Mouse (Mus musculus): ENCODE results near the gene Mdc1. TPM values are rescaled to one million over a fixed set of nuclear protein-coding genes. Genes with fewer than 3 reads are reported as not detected.

The Mdc1 gene
- polyA plus RNA-seq, 2 experiments from 2014 or later, result 10.9 to 13.2 TPM

DNA sequence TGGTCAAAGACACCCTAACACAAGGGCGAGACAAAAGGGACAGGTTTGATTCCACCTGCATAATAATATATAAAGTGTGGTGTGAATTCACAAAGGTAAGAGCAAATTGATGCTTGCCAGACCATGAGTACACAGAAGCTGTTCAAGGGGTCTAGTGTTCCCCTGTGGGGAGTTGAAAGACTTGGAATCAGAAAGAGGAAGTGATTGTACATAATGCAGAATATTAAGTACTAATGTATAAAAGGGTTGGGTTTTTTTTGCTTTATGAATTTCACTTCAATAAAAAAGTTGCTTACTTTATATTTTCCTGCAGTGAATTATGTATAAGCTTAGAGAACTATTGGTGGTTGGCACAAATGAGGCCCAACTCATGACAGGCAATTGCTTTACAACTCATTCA lies 18.1 kb downstream of the Mdc1 start:
- no peak for ATAC-seq

DNA sequence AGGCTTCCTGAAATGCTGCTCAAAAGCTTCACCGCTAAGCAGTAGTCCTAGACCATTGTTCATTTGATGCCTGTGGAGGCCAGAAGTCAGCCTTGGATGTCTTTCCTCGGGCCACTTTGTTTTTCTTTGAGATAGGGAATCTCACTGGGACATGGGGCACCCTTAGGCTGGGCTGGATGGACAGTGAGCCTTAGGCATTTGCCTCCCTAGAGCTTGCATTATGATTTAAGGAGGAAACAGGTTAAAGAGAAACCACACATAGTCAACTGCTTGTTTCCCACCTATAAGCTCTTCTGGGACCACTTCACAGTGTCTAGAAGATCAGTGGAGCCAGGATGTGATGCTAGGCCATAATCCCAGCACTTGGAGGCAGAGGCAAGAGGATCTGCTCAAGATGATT lies 18.5 kb downstream of the Mdc1 start:
- no peak for ATAC-seq

DNA sequence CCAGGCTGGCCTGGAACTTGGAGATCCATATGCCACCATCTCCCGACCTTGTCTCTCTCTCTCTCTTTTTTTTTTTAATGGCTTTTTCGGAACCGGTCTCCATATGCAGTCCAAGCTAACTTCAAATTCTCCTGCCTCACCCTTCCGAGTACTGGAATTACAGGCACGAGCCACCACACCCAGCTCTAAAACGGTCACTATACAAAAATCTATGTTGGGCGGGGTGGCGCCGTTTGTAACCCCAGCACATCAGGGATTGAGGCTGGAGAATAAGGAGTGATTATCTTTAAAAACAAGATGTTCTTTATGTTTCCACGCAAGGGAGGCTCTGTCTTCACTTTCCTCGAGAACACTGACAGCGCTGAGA lies 19.5 kb downstream of the Mdc1 start:
- ATAC-seq, result no peak

DNA sequence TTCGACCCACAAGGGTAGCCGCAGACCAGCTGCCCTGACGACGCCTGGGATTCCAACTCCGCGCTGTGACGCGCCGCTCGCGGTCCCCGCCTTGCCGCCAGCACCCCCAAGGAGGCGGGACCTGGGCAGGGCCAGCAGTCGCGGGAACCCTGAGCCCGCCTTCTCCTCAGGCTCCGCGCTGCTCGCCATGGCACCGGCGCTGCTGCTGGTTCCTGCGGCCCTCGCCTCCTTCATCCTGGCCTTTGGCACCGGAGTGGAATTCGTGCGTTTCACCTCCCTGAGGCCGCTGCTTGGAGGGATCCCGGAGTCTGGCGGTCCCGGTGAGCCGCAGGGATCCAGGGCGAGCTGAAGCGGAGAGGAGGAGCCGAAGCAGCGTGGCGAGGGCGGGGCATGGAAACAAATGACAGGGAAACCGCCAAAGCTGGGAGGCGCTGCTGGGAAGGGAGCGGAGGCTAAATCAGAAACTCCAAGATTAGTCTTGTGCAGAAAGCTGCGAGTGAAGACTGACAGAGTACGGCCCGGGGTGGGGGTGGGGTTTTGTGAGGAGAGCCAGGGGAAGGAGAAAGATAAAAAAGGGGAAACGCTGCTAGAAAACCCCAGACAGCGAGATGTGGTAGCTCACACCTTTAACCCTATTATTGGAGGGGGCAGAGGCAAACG lies 20.0 kb downstream of the Mdc1 start, which contains the start of gene Nrm:
Gene Nrm, plus strand, starts transcription at position 121 of the 660 bp plus-strand sequence.
- peak; percentile 92 for ATAC-seq

DNA sequence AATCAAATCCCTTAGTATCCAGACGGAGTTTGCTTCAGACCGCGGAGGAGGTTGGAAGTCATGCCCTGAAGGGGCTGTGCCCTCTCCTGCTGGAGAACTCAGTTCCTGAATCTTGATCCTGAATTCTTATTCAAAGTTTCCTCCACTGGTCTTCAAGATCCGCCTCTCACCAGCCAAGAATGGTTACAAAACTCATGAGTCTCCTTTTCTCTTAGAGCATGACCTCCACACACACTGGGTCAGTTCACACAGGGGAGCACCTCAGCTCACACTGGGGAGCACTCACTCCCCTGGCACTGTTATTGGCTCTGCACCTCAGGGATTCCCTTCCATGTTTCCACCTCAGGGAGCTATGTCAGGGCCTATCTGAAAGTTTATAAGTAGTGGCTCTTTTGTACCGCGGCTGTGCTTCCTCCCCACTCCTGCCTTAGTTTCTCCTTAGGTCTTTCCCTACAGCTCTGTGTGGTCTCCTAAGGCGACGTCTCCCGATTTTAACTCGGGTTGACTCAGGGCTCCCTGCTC lies 23.6 kb downstream of the Mdc1 start:
- ATAC-seq, result no peak

DNA sequence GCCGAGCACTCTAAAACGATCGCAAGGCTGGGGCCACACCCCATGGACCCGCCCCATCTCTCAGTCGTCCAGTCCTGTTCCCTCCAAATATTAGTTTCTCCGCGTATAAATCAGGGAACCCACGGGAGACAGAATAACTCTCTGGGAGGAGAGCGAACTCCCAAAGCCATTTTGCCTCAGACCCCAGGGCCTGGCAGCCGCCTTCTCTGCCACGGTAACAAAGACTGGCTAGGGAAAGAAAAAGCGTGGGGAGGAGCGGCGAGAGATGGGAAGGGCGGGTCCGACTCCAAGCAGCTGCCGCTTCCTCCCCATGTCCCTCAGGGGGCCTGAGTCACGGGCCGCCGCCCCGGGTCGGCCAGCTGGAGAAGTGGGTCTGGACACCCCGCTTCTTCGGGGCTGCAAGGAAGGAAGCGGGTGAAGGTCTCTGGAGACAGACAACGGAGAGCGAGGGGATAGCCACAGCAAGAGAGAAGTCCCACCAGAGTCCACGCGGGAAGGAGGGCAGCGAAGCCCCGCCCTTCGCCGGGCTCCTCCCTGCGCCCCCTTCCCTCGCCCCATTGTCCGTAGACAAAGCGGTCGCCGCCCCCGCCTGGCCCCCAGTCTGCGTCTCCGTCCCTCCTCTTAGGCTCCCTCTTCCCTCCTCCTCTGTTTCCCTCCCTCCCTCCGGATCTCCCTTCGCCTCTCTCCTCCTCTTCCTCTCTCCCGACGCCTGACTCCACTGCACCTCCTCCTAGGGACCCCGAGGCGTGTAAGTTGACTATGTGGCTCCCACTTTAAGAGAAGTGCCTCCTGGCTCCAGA lies 24.4 kb downstream of the Mdc1 start, which contains the start of gene Ppp1r18:
Gene Ppp1r18, plus strand, starts transcription at position 113 of the 800 bp plus-strand sequence.
- ATAC-seq, result no peak

DNA sequence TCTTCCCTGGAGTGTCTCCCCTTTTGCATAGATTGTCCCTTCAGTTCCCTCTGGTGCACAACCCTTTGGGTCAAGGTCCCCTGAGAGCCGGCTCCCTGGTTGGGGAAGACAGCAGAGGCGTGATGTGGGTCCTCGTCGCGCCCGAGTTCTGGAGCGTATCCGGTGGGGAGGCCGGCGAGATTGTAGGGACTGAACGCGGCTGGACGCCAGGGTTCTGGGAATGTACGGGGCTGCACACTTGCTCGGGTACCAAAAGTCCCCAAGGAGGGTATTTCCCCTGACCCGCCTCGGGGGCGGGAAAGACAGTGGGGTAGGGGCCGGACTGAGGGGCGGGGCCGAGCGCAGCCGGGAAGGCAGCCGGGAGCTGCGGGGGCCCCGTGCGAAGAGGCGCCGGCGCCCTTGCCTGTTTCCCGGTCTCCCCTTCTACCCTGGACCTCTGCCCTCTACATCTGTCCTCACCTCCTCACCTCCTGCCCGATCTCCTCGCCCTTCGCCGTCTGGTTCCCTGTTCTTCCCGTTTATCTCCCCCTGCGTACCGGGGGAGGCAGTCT lies 25.0 kb downstream of the Mdc1 start:
- ATAC-seq, result no peak

DNA sequence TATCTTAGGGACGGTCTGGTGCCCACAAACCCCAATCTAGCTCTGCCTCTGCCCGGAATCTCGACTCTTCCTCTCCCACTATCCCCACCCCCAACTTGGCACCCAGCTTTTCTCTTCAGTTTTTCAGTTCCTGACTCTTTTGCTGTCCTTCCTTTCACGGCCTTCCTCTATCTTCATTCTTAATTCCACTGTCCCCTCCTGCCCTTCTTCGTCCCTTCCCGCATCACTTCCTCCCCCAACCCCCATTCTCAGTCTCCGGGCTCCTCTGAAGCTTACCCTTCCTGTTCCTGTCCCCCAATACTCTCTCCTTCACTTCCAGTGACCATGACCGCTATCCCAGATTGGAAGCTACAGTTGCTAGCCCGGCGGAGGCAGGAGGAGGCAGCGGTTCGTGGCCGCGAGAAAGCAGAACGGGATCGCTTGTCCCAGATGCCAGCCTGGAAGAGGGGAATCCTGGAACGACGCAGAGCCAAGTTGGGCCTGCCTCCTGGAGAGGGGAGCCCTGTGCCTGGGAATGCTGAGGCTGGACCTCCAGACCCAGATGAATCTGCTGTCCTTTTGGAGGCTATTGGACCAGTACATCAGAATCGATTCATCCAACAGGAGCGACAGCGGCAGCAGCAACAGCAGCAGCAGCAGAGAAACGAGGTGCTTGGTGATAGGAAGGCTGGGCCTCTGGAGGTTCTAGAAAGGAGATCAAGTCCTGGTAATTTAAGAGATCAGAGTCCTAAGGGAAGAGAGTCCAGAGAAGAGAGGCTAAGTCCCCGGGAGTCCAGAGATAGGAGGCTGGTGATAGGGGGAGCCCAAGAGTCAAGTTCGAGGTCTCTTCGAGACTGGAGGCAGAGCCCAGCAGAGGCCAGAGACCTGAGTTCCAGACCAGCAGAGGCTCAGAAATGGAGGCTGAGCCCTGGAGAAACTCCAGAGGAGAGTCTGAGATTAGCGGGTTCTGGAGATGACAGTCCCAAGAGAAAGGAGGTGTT lies 25.9 kb downstream of the Mdc1 start:
- no peak for ATAC-seq

DNA sequence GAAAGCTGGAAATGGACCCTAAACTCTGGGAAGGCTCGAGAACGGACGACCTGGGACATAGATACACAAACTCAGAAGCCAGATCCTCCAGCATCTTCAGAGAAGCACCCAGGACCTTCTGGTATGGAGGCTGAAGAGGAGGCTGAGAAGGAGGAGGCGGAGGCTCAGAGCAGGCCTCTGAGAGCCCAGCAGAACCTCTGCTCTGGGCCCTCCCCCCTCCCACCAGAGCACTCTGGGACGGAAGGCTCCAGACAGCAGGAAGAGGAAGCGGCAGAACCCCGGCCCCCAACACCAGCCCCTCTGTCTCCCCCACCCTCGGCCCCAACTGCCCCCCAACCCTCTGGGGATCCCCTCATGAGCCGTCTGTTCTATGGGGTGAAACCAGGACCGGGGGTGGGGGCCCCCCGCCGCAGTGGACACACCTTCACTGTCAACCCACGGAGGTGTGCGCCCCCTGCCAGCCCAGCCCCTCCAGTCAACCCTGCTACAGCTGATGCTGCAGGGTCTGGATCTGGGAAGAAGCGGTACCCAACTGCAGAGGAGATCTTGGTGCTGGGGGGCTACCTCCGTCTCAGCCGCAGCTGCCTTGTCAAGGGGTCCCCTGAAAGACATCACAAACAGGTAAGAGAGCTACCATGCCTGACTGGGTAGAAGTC lies 27.0 kb downstream of the Mdc1 start:
- ATAC-seq, result peak; percentile 49

DNA sequence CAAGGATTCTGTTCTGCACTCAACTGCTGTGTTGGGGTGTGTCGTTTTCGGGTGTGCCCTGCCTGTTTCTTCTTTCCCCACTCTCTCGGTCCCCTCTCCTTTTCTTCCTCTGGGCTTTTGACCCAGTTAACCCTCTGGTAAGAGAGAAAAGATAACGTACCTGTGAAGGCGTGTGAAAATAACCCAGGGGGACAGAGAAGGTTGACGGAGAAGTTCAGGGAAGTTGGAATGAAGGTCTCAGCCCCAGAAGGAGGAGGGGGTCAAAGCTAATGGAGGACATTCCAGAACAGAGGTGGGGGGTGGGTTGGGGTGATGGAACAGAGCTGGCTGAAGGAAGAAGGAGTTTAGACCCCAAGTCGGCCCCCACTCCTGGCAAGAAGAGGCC lies 27.6 kb downstream of the Mdc1 start:
- no peak for ATAC-seq

DNA sequence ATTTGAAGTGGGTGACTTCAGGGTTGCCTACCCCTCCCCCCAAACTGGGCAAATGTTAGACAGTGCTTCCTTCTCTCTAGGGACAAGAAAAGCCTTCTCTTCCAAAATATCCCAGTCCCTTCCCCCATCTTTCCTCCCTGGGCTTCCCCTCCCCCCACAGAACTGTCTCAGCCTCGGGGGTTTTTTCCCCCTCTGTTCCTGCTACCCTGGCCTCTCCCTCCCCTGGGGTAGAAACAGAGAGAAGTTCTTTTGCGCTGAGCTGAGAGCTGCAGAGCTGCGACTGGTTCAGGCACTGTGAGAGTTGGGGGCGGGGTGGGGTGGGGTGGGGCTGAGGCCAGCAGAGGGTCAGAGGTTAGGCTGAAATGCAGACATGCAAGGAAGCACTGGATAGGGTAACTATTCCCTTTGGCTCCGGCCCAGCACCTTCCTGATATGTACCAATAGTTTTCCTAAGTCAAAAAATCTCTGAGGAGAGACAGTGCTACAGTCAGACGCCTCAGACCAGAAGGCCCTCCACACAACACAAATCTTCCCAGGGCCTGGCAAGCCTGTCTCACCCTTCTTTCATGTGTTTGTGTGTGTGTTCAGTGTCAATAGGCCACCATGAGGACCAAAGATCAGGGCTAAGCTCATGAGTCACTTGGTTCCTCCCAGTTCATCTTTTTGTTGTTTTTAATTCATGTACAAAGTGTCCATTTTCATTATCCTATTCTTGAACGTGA lies 28.2 kb downstream of the Mdc1 start:
- no peak for ATAC-seq

DNA sequence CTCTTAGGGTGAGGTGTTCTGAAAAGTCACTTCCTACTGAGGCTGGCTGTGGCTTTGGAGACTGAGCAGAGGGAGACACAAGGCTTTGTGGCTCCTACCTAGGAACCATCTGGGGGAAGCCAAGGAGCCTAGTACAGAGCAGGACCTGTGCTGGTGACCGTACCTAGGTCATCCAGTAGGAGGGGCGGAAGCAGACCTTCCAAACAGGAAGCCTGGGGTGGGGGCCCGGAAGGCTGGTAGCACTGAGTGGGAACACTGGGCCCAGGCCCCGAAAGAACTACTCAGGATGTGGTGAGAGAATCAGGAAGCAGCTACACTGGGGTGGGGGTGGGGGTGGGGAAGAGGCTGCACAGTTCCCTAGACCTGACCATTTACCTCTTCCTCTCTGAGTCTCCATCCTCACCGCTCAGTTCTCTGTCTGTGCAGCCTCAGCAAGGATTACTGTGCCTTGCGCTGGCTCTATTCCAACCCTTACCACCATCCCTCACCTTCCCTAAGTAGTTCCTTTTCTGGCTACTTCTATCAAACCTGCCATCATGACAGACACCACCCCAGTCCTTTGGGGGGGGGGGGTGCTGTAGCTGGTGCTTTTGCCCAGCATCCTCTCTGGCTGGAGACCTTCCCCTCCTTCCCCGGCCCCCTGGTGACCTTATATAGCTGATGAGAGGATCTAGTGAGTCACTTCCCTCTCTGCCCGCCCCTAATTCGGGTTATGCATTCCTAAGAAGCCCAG lies 29.0 kb downstream of the Mdc1 start:
- peak; percentile 70 for ATAC-seq

DNA sequence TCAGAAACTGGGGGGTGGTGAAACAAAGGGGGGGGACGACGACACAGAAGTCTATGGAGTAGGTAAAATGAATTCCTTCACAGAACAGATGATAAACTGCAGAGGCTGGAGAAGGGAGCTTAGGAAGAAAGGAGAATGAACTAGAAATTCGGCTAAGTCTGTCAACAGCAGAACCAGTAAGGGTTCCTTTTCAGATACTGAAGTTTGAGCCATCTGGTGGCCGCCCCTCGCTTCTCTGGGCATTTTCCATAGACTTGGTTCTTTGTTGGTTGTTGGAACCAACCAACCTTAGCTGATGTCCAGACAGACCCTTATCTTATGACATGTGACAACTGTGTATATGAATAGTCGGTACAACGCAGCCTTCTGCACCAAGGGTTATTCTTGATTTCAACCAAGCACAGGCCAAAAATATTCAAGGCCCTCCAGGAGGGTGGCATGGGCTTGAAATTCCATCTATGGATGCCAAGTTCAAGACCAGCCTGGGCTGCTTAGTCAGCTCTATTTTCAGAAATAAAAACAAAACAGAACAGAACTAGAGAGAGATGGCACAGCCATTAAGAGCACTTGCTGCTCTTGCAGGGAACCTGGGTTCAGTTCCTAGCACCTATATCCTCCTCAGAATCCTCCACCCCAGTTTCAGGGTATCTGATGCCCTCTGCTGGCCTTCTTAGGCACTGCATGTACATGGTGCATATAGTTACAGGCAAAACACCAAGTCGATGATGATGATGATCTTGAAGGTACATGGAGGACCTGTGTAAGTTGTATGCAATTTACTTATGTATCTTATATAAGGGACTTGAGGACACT lies 29.8 kb downstream of the Mdc1 start:
- no peak for ATAC-seq

DNA sequence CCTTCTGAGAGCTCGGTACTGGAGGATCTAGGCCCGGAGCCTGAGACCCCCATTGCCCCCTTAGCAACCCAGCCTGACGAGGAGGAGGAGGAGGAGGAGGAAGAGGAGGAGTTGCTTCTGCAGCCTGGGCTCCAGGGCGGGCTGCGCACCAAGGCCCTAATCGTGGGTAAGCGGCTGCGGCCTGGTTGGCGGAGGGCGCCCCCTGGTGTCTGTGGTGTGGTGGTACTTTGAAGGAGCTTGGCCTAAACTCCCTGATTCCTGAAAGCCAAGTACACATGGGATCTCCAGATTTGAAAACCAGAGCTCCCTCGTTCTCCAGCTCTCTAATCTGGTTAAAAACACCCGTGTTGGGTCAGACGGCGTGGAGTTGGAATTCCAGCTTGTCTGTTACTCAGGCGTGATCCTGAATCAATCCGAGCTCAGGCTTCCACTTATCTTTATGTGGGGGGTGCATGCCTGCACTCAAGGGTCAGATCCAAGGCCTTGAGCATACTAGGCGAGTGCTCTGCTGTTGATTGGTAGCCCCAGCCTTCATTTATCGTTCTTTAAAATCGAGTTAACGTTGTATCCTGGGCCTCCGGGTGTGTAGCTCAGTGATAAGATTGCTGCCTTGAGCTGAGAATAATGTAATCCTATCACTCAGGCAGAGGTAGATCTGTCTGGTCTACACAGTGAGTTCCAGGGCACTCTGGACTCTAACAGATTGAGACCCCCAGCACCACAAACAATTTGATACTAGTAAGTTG lies 32.6 kb downstream of the Mdc1 start:
- ATAC-seq, result peak; percentile 25

DNA sequence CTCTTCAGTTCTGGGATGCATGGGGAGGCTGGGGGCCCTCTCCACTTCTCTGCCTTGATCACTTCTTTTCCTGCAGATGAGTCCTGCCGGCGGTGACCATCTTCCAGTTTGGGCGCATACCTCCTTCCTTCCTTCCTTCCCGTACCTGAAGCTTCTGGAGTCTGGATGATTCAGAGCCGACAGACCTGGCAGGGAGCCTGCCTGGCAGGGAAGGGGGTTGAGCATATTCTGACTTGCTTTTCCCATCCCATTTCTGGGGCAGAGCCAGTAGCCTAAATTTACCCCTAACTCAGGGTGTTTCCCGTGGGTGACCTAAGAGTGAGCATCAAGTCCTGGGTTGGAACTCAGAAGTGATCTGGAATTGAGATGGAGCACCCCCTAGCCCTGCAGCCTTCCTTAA lies 33.4 kb downstream of the Mdc1 start:
- ATAC-seq, result no peak

DNA sequence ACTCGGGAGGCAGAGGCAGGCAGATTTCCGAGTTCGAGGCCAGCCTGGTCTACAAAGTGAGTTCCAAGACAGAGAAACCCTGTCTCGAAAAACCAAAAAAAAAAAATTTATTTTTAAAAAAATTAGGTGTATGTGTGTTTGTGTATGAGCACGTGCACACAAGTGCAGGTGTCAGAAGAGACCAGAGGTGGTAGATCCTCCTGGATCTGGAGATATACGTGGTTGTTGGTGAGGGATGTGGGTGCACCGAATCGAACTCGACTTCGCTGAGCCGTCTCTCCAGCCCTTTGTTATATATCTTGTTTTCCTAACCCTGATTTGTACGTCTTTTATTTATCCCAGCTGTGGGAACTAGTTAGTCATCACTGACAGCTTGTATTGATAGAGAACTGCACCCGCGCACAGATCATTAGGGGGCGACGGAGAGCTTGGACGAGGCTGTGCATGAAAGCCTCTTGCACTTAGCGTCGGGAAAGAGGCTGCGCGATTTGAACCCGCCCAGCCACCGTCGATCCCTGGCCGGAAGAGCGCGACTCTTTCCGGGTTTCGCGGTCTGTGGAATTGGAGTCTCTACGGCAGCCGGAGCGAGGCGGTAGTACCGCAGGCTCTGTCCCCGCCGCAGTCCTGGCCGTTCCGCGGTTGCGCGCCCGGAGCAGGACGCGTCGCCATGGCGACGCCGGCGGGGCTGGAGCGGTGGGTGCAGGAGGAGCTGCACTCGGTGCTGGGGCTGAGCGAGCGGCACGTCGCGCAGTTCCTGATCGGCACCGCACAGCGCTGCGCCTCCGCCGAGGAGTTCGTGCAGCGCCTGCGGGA lies 38.1 kb downstream of the Mdc1 start, which contains the start of gene Dhx16:
Gene Dhx16, plus strand, starts transcription at position 575 of the 813 bp plus-strand sequence.
- peak; percentile 95 for ATAC-seq

DNA sequence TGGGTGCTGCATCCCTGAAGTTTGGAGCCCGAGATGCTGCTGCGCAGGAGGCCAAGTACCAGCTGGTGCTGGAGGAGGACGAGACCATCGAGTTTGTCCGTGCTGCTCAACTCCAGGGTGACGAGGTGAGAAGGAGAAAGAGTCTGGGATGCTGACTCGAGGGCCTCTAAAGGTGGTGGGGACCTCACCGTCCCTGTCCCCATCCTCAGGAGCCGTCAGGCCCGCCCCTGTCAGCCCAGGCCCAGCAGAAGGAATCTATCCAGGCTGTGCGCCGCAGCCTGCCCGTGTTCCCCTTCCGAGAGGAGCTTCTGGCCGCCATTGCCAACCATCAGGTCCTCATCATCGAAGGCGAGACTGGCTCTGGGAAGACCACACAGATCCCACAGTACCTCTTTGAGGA lies 41.6 kb downstream of the Mdc1 start:
- no peak for ATAC-seq

DNA sequence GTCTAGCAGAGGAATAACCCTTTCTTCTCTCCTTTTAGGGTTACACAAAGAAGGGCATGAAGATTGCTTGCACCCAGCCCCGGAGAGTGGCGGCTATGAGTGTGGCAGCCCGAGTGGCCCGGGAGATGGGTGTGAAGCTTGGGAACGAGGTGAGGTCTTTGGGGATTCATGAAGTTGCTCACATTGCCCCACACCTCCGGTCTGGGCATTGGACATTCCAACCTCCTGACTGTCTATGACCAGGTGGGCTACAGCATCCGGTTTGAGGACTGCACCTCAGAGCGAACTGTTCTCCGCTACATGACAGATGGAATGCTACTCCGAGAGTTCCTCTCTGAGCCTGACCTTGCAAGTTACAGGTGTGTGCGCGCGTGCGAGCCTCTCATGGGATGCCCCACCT lies 42.5 kb downstream of the Mdc1 start:
- ATAC-seq, result no peak

Data from CD4-positive, CD25-positive, alpha-beta regulatory T cell, adult 4 months (primary cell).